ENCODE assay signal across 10 mouse cellular contexts in genomic region chr5:72586667-72587191, GRCm38 (mm10). TPM values are rescaled to one million over a fixed set of nuclear protein-coding genes. Genes with fewer than 3 reads are reported as not detected.
DNase-seq lines count a peak whose midpoint lies in the region; ATAC-seq and TF ChIP-seq lines count a peak whose summit lies in the region.
"Not testable (repeated sequence)": the region's sequence is repeated elsewhere in the genome, so short reads cannot be mapped to it uniquely, and the experiment has no call there.
"Had no signal": no experiment of that assay in that cellular context is flagged by ENCODE, and none has a peak within 500 bp of the region (broad histone marks: within the 10 kb centered on the region; RNA-seq: fewer than 3 reads in every experiment).

No protein-coding gene starts in this region.

- not testable (repeated sequence) for H3K27ac ChIP-seq in embryonic facial prominence, embryonic 12.5 days; forebrain, postnatal 0 days (ENCODE audit: low read depth, low read length); hindbrain, embryonic 11.5 days (ENCODE audit: low read depth, low read length); kidney, embryonic 14.5 days (ENCODE audit: low read depth, low read length); liver, embryonic 12.5 days; midbrain, embryonic 11.5 days (ENCODE audit: low read depth, low read length); neural tube, embryonic 15.5 days (replicated peaks)

- 0 out of 2 replicates have a peak, but pooled peaks have one; percentile 64 for ATAC-seq in embryonic facial prominence, embryonic 12.5 days (ENCODE audit: insufficient number of reproducible peaks, insufficient read depth, low FRiP score, low TSS enrichment)
- peak; percentile 69 for ATAC-seq in forebrain, postnatal 0 days
- peak; percentile 59 for ATAC-seq in hindbrain, embryonic 11.5 days (ENCODE audit: low FRiP score)
- ATAC-seq in kidney, embryonic 14.5 days (ENCODE audit: low FRiP score, low TSS enrichment): peak; percentile 57; the same call in 1 of the 2 replicates
- ATAC-seq in liver, embryonic 12.5 days: not testable (repeated sequence)
- ATAC-seq in midbrain, embryonic 11.5 days (ENCODE audit: low FRiP score): peak; percentile 43; the same call in 1 of the 2 replicates
- peak; percentile 58; the same call in 1 of the 2 replicates for ATAC-seq in neural tube, embryonic 15.5 days (ENCODE audit: low FRiP score)

- H3K9me3 ChIP-seq in embryonic facial prominence, embryonic 12.5 days; forebrain, postnatal 0 days (ENCODE audit: low read length); hindbrain, embryonic 11.5 days (ENCODE audit: control insufficient read depth, low read length); kidney, embryonic 14.5 days (ENCODE audit: control insufficient read depth, low read length); liver, embryonic 12.5 days (replicated peaks); midbrain, embryonic 11.5 days (ENCODE audit: control insufficient read depth, low read length); neural tube, embryonic 15.5 days (replicated peaks): not testable (repeated sequence)

- WGBS in embryonic facial prominence, embryonic 12.5 days: 46% methylated on average over 25 of the region's 25 CpGs
- WGBS in forebrain, postnatal 0 days: 48% methylated on average over 25 of the region's 25 CpGs
- WGBS in hindbrain, embryonic 11.5 days: 46% methylated on average over 25 of the region's 25 CpGs
- WGBS in kidney, embryonic 14.5 days: 41% methylated on average over 25 of the region's 25 CpGs
- WGBS in liver, embryonic 12.5 days (ENCODE audit: insufficient replicate concordance): 35% methylated on average over 25 of the region's 25 CpGs
- WGBS in midbrain, embryonic 11.5 days: 50% methylated on average over 25 of the region's 25 CpGs
- WGBS in neural tube, embryonic 15.5 days: 49% methylated on average over 25 of the region's 25 CpGs

- peak overlapping the region; percentile 66 for H3K4me2 ChIP-seq in embryonic facial prominence, embryonic 12.5 days (replicated peaks)
- peak overlapping the region; percentile 56 for H3K4me2 ChIP-seq in forebrain, postnatal 0 days (ENCODE audit: low read depth)
- H3K4me2 ChIP-seq in hindbrain, embryonic 11.5 days (replicated peaks; ENCODE audit: low read depth, low read length): peak overlapping the region; percentile 48
- peak overlapping the region; percentile 61 for H3K4me2 ChIP-seq in kidney, embryonic 14.5 days (replicated peaks; ENCODE audit: low read depth, low read length)
- H3K4me2 ChIP-seq in liver, embryonic 12.5 days: peak overlapping the region; percentile 58
- H3K4me2 ChIP-seq in midbrain, embryonic 11.5 days: peak overlapping the region; percentile 57
- peak overlapping the region; percentile 70 for H3K4me2 ChIP-seq in neural tube, embryonic 15.5 days

- H3K4me3 ChIP-seq in embryonic facial prominence, embryonic 12.5 days: peak overlapping the region; percentile 42
- H3K4me3 ChIP-seq in forebrain, postnatal 0 days (ENCODE audit: low read depth, low read length): peak overlapping the region; percentile 31
- H3K4me3 ChIP-seq in hindbrain, embryonic 11.5 days (ENCODE audit: low read depth, low read length): peak overlapping the region; percentile 33
- H3K4me3 ChIP-seq in kidney, embryonic 14.5 days (ENCODE audit: low read length): peak overlapping the region; percentile 41
- H3K4me3 ChIP-seq in liver, embryonic 12.5 days: peak overlapping the region; percentile 31
- peak overlapping the region; percentile 33 for H3K4me3 ChIP-seq in midbrain, embryonic 11.5 days (ENCODE audit: low read depth, low read length)
- peak overlapping the region; percentile 40 for H3K4me3 ChIP-seq in neural tube, embryonic 15.5 days (replicated peaks)

- not testable (repeated sequence) for TF ChIP-seq CTCF in forebrain, postnatal 0 days (IDR thresholded peaks at IDR 0.05; ENCODE audit: low read depth)

- peaks cover 32% of the 10 kb centered on the region for H3K27me3 ChIP-seq in embryonic facial prominence, embryonic 12.5 days
- not testable (repeated sequence) for H3K27me3 ChIP-seq in forebrain, postnatal 0 days (ENCODE audit: insufficient read depth, low read length); hindbrain, embryonic 11.5 days (ENCODE audit: control insufficient read depth, insufficient read depth, low read length); midbrain, embryonic 11.5 days (ENCODE audit: control insufficient read depth, insufficient read depth, low read length); neural tube, embryonic 15.5 days (replicated peaks)
- peaks cover 16% of the 10 kb centered on the region for H3K27me3 ChIP-seq in kidney, embryonic 14.5 days (ENCODE audit: control insufficient read depth, insufficient read depth, low read length)
- peaks cover 47% of the 10 kb centered on the region for H3K27me3 ChIP-seq in liver, embryonic 12.5 days (replicated peaks)

- DNase-seq in forebrain, postnatal 0 days: not testable (repeated sequence)
- peak; percentile 37 for DNase-seq in hindbrain, embryonic 11.5 days (ENCODE audit: low spot score)
- DNase-seq in midbrain, embryonic 11.5 days (ENCODE audit: low spot score, missing footprints): peak; percentile 90

- H3K36me3 ChIP-seq in embryonic facial prominence, embryonic 12.5 days; forebrain, postnatal 0 days (ENCODE audit: insufficient read depth); hindbrain, embryonic 11.5 days (ENCODE audit: control insufficient read depth, insufficient read depth, low read length); kidney, embryonic 14.5 days (ENCODE audit: control insufficient read depth, insufficient read depth, low read length); liver, embryonic 12.5 days; midbrain, embryonic 11.5 days (ENCODE audit: control insufficient read depth, insufficient read depth, low read length); neural tube, embryonic 15.5 days: not testable (repeated sequence)

- not testable (repeated sequence) for H3K4me1 ChIP-seq in embryonic facial prominence, embryonic 12.5 days; forebrain, postnatal 0 days (ENCODE audit: insufficient read depth); hindbrain, embryonic 11.5 days (replicated peaks; ENCODE audit: control insufficient read depth, insufficient read depth, low read length); kidney, embryonic 14.5 days (ENCODE audit: control insufficient read depth, insufficient read depth, low read length); liver, embryonic 12.5 days; midbrain, embryonic 11.5 days (ENCODE audit: control insufficient read depth, insufficient read depth, low read length); neural tube, embryonic 15.5 days

- H3K9ac ChIP-seq in embryonic facial prominence, embryonic 12.5 days; kidney, embryonic 14.5 days (ENCODE audit: low read depth, low read length); liver, embryonic 12.5 days; neural tube, embryonic 15.5 days (replicated peaks): not testable (repeated sequence)
- 0 out of 2 replicates have a peak overlapping the region, but pooled peaks have one; percentile 31 for H3K9ac ChIP-seq in forebrain, postnatal 0 days
- H3K9ac ChIP-seq in hindbrain, embryonic 11.5 days (ENCODE audit: low read depth, low read length): peak overlapping the region; percentile 40; the same call in 1 of the 2 replicates
- H3K9ac ChIP-seq in midbrain, embryonic 11.5 days (ENCODE audit: low read length): peak overlapping the region; percentile 20; the same call in 1 of the 2 replicates

RNA-seq across cellular contexts. Expression of gene Gm5868, which starts 0.6 kb away (rescaled TPM):
- polyA plus RNA-seq in embryonic facial prominence, embryonic 12.5 days (2016; fragmentation: Nextera tagmentation; extraction: Ambion mirVana): 1.2 TPM in 2 replicates
- total RNA-seq in forebrain, postnatal 0 days (2014; rRNA removed): 1.2 and 2.3 TPM in 2 replicates
- 2.1 and 3.9 TPM in 2 replicates for polyA plus RNA-seq in forebrain, postnatal 0 days (2015; fragmentation: Nextera tagmentation; extraction: Ambion mirVana)
- 5.9 and 6.3 TPM in 2 replicates for polyA plus RNA-seq in hindbrain, embryonic 11.5 days (2014; fragmentation: Nextera tagmentation; extraction: Ambion mirVana)
- 0.39 TPM in 1 of 2 replicates, not detected in the other for polyA plus RNA-seq in kidney, embryonic 14.5 days (2014; fragmentation: Nextera tagmentation; extraction: Ambion mirVana)
- not detected in 2 replicates for polyA plus RNA-seq in liver, embryonic 12.5 days (2016; fragmentation: Nextera tagmentation; extraction: Ambion mirVana)
- polyA plus RNA-seq in midbrain, embryonic 11.5 days (2014; fragmentation: Nextera tagmentation; extraction: Ambion mirVana): 6.5 and 6.6 TPM in 2 replicates
- polyA plus RNA-seq in neural tube, embryonic 15.5 days (2015; fragmentation: Nextera tagmentation; extraction: Ambion mirVana): 6.9 and 8.5 TPM in 2 replicates
- polyA plus RNA-seq: spleen, adult 2 months had no signal

RNA-seq across cellular contexts. Expression of gene Zar1, which starts 5.7 kb away (rescaled TPM):
- 4.4 and 4.6 TPM in 2 replicates for polyA plus RNA-seq in embryonic facial prominence, embryonic 12.5 days (2016; fragmentation: Nextera tagmentation; extraction: Ambion mirVana)
- total RNA-seq in forebrain, postnatal 0 days (2014; rRNA removed): 1.1 and 2.4 TPM in 2 replicates
- 2.8 and 3.4 TPM in 2 replicates for polyA plus RNA-seq in forebrain, postnatal 0 days (2015; fragmentation: Nextera tagmentation; extraction: Ambion mirVana)
- 2.1 and 4.4 TPM in 2 replicates for polyA plus RNA-seq in hindbrain, embryonic 11.5 days (2014; fragmentation: Nextera tagmentation; extraction: Ambion mirVana)
- polyA plus RNA-seq in kidney, embryonic 14.5 days (2014; fragmentation: Nextera tagmentation; extraction: Ambion mirVana): 0.36 and 0.45 TPM in 2 replicates
- polyA plus RNA-seq in liver, embryonic 12.5 days (2016; fragmentation: Nextera tagmentation; extraction: Ambion mirVana): not detected in 2 replicates
- polyA plus RNA-seq in midbrain, embryonic 11.5 days (2014; fragmentation: Nextera tagmentation; extraction: Ambion mirVana): 1.0 and 1.6 TPM in 2 replicates
- 5.4 and 6.6 TPM in 2 replicates for polyA plus RNA-seq in neural tube, embryonic 15.5 days (2015; fragmentation: Nextera tagmentation; extraction: Ambion mirVana)
- polyA plus RNA-seq: spleen, adult 2 months had no signal

RNA-seq across cellular contexts. Expression of gene Nfxl1, which starts 27.2 kb away (rescaled TPM):
- polyA plus RNA-seq in embryonic facial prominence, embryonic 12.5 days (2016; fragmentation: Nextera tagmentation; extraction: Ambion mirVana): 28.0 and 30.2 TPM in 2 replicates
- total RNA-seq in forebrain, postnatal 0 days (2014; rRNA removed): 11.9 and 12.7 TPM in 2 replicates
- 6.9 TPM in 2 replicates for polyA plus RNA-seq in forebrain, postnatal 0 days (2015; fragmentation: Nextera tagmentation; extraction: Ambion mirVana)
- polyA plus RNA-seq in hindbrain, embryonic 11.5 days (2014; fragmentation: Nextera tagmentation; extraction: Ambion mirVana): 23.6 and 26.0 TPM in 2 replicates
- 17.0 and 31.0 TPM in 2 replicates for polyA plus RNA-seq in kidney, embryonic 14.5 days (2014; fragmentation: Nextera tagmentation; extraction: Ambion mirVana)
- 9.2 and 11.3 TPM in 2 replicates for polyA plus RNA-seq in liver, embryonic 12.5 days (2016; fragmentation: Nextera tagmentation; extraction: Ambion mirVana)
- polyA plus RNA-seq in midbrain, embryonic 11.5 days (2014; fragmentation: Nextera tagmentation; extraction: Ambion mirVana): 27.3 and 27.4 TPM in 2 replicates
- polyA plus RNA-seq in neural tube, embryonic 15.5 days (2015; fragmentation: Nextera tagmentation; extraction: Ambion mirVana): 10.7 and 12.5 TPM in 2 replicates

RNA-seq across cellular contexts. Expression of gene Cnga1, which starts 57.3 kb away (rescaled TPM):
- polyA plus RNA-seq in embryonic facial prominence, embryonic 12.5 days (2016; fragmentation: Nextera tagmentation; extraction: Ambion mirVana): not detected in 2 replicates
- total RNA-seq in forebrain, postnatal 0 days (2014; rRNA removed): not detected in 2 replicates
- not detected in 2 replicates for polyA plus RNA-seq in forebrain, postnatal 0 days (2015; fragmentation: Nextera tagmentation; extraction: Ambion mirVana)
- polyA plus RNA-seq in hindbrain, embryonic 11.5 days (2014; fragmentation: Nextera tagmentation; extraction: Ambion mirVana): not detected in 2 replicates
- not detected in 2 replicates for polyA plus RNA-seq in kidney, embryonic 14.5 days (2014; fragmentation: Nextera tagmentation; extraction: Ambion mirVana)
- polyA plus RNA-seq in liver, embryonic 12.5 days (2016; fragmentation: Nextera tagmentation; extraction: Ambion mirVana): not detected in 2 replicates
- polyA plus RNA-seq in midbrain, embryonic 11.5 days (2014; fragmentation: Nextera tagmentation; extraction: Ambion mirVana): not detected in 2 replicates
- polyA plus RNA-seq in neural tube, embryonic 15.5 days (2015; fragmentation: Nextera tagmentation; extraction: Ambion mirVana): 0.09 TPM in 1 of 2 replicates, not detected in the other
- total RNA-seq: layer of hippocampus, postnatal 25 days; left cerebral cortex, postnatal 4 days had no signal
